Comparison of ENCODE assay signal across 10 mouse cellular contexts in the genomic region with DNA sequence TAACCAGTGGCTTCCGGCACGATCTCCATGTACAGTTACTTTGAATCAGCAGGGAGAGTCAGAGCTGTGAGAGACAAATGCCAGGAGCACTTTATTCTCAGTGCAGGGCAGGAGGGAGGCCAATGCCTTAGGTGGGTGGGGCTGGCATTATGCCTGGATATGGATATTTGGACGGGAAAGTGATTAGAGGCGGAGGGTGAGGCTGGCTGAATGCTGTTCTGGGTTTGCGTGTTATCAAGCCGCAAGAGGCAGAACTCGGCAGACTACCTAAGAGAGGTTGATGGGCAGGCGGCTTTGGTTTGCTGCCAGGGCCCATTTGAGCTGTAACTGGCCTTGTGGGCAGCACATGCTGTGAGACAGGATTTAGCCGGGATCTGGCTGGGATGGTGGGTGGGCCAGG.
DNase-seq lines count a peak whose midpoint lies in the region; ATAC-seq and TF ChIP-seq lines count a peak whose summit lies in the region.
"Had no signal": no experiment of that assay in that cellular context is flagged by ENCODE, and none has a peak within 500 bp of the region (broad histone marks: within the 10 kb centered on the region; RNA-seq: fewer than 3 reads in every experiment).

No protein-coding gene starts in this region.

- no peak overlapping the region for H3K4me3 ChIP-seq in stomach, postnatal 0 days (ENCODE audit: low read depth, low read length)
- no peak overlapping the region for H3K4me3 ChIP-seq in thymus, adult 2 months (ENCODE audit: control insufficient read depth, insufficient read depth, low read length)
- H3K4me3 ChIP-seq: neural tube, embryonic 12.5 days had no signal

- H3K27ac ChIP-seq in stomach, postnatal 0 days (replicated peaks): peak overlapping the region; percentile 82
- H3K27ac ChIP-seq in thymus, adult 2 months (ENCODE audit: control insufficient read depth, insufficient read depth, low read length): no peak overlapping the region
- H3K27ac ChIP-seq: neural tube, embryonic 12.5 days had no signal

- TF ChIP-seq POLR2A in thymus, adult 2 months (IDR thresholded peaks at IDR 0.05; ENCODE audit: control insufficient read depth, extremely low read depth, insufficient read depth, low read length, poor library complexity): no peak

- no peak for TF ChIP-seq EP300 in stomach, postnatal 0 days (optimal IDR thresholded peaks at IDR 0.05)

- H3K27me3 ChIP-seq in stomach, postnatal 0 days (ENCODE audit: control insufficient read depth, insufficient read depth, low read length): no peaks in the 10 kb centered on the region
- H3K27me3 ChIP-seq in thymus, adult 2 months (ENCODE audit: control insufficient read depth, insufficient read depth, low read length): no peaks in the 10 kb centered on the region
- H3K27me3 ChIP-seq: Patski had no signal

- intact Hi-C loops in heart, postnatal 25 days (cut with DNase I): loop anchor here (5.0 kb wide), 1 partner anchor 40 kb away; no protein-coding TSS in a partner anchor

- 0 out of 2 replicates have a peak overlapping the region, but pooled peaks have one; percentile 3 for H3K4me2 ChIP-seq in stomach, postnatal 0 days (replicated peaks; ENCODE audit: low read depth)
- H3K4me2 ChIP-seq: neural tube, embryonic 12.5 days had no signal

- no peak; the same call in 1 of the 2 replicates for TF ChIP-seq CTCF in stomach, postnatal 0 days (IDR thresholded peaks at IDR 0.05; ENCODE audit: low read depth)
- TF ChIP-seq CTCF in thymus, adult 2 months (IDR thresholded peaks at IDR 0.05; ENCODE audit: borderline replicate concordance, control insufficient read depth, extremely low read depth, insufficient read depth, low read length, poor library complexity): no peak

- H3K9me3 ChIP-seq in stomach, postnatal 0 days (ENCODE audit: control insufficient read depth, low read length): no peaks in the 10 kb centered on the region
- H3K9me3 ChIP-seq: neural tube, embryonic 12.5 days had no signal

- H3K36me3 ChIP-seq in stomach, postnatal 0 days (ENCODE audit: control insufficient read depth, insufficient read depth, low read length): no peaks in the 10 kb centered on the region
- H3K36me3 ChIP-seq in thymus, adult 2 months (ENCODE audit: control insufficient read depth, insufficient read depth, low read length): no peaks in the 10 kb centered on the region
- H3K36me3 ChIP-seq: neural tube, embryonic 12.5 days had no signal

- ATAC-seq in frontal cortex, adult (ENCODE audit: low TSS enrichment): peak; percentile 39
- peak; percentile 55 for ATAC-seq in megakaryocyte-erythroid progenitor cell, adult 5-6 weeks (replicated peaks; ENCODE audit: low FRiP score, low TSS enrichment, poor library complexity, severe bottlenecking)
- ATAC-seq in stomach, postnatal 0 days (ENCODE audit: low FRiP score, low TSS enrichment): peak; percentile 80
- ATAC-seq: Patski had no signal

- peaks cover 16% of the 10 kb centered on the region for H3K4me1 ChIP-seq in stomach, postnatal 0 days (replicated peaks; ENCODE audit: control insufficient read depth, insufficient read depth)
- H3K4me1 ChIP-seq in thymus, adult 2 months (replicated peaks; ENCODE audit: control insufficient read depth, insufficient read depth, low read length): no peaks in the 10 kb centered on the region

- WGBS in stomach, postnatal 0 days: 21% methylated on average over 9 of the region's 9 CpGs
- 78% methylated on average over 9 of the region's 9 CpGs for WGBS in thymus, adult 2 months

- H3K9ac ChIP-seq in stomach, postnatal 0 days (ENCODE audit: low read length): no peak overlapping the region
- H3K9ac ChIP-seq: neural tube, embryonic 12.5 days had no signal

- DNase-seq in 3T3-L1 (ENCODE audit: low read depth, low spot score): peak; percentile 62
- DNase-seq in adrenal gland, postnatal 25 days: peak; percentile 70
- DNase-seq in heart, postnatal 25 days (ENCODE audit: low spot score): peak; percentile 68
- DNase-seq in layer of hippocampus, postnatal 10 days (ENCODE audit: low spot score in 2 of 2): peak; percentile 57 to 59
- peak; percentile 91 for DNase-seq in stomach, postnatal 0 days (ENCODE audit: low spot score)
- no peak for DNase-seq in thymus, adult 2 months
